Mouse (Mus musculus) thymus, adult 2 months (tissue): ENCODE data around the gene Tubg2.

Experiments used
- CTCF ChIP-seq: fragments of 200-500 bp; IDR thresholded peaks from 2 replicates; pipeline ENCODE4 v1.5.1; 2012; ENCODE audit warnings: mild to moderate bottlenecking, control low read depth, low read length, moderate library complexity, borderline replicate concordance; ENCODE audit not compliant: control insufficient read depth, poor library complexity, insufficient read depth; ENCODE audit errors: extremely low read depth
- POLR2A ChIP-seq: fragments of 200-500 bp; IDR thresholded peaks from 2 replicates; pipeline ENCODE4 v1.6.1; 2012; ENCODE audit warnings: mild to moderate bottlenecking, low read length, control low read depth, moderate library complexity; ENCODE audit not compliant: control insufficient read depth, poor library complexity, insufficient read depth; ENCODE audit errors: extremely low read depth

DNA sequence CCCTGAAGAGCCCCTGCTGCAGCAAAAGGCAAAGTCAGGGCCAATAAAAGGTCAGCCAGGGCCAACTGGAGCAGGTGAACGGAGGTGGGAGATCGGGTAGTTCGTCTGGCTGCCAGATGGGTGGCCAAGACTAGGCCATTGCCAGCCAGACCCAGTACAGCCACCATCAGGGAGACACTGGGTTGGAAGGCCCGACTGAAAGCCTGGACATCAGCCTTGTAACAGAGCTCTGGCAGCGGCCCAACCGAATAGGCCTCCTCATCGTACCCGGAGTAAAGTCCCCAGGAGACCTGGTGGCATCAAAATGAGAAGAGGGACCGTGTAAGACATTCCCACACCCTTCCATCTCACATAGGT, 18.7 kb downstream of the Tubg2 start:
- TF ChIP-seq CTCF (no peak), POLR2A (no peak)
